Mouse (Mus musculus): Measurements from ENCODE around the gene Iffo2. TPM values are rescaled to one million over a fixed set of nuclear protein-coding genes. Genes with fewer than 3 reads are reported as not detected.

The Iffo2 gene
- polyA plus RNA-seq, 1 experiment from 2014 or later: 3.5 TPM

DNA sequence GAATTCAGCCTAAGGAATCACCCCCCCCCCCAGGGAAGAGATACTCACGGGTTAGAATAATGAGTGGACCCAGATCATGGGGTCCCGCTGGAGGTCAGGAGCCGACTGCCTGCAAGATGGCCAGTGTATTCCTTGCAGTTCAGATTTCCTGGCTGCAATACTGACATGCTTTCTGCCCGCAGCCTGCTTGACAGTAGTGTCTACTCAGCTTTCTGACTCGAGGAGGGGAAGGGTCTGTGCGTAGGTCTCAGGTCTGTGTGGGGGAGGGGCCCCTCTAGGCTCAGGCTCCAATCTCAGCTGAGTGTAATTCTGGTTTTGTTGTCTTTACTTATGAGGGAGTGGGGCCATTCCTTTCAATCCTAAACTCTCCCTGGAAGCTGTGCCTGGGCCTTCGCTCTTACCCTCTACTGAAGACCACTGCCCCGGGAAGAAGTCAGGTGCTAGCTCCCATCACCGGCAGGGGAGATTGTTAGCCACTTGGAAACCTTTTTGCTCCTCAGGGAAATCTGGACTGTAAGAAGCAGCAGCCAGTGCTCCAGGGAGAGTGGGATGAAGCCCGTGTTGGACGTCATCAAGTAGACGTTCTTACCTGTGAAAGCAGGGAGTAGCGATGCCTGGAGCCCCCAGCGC, 46.0 kb downstream of the Iffo2 start:
- ATAC-seq: no peak
- Histone ChIP-seq H3K27ac (ENCODE audit: low read depth, low read length) (no peak overlapping the region), H3K4me1 (ENCODE audit: control insufficient read depth, insufficient read depth, low read depth, low read length) (peaks cover 43% of the 10 kb centered on the region), H3K9me3 (ENCODE audit: control insufficient read depth, low read length) (no peaks in the 10 kb centered on the region), H3K36me3 (ENCODE audit: control insufficient read depth, insufficient read depth, low read length) (no peaks in the 10 kb centered on the region; the same call in 1 of the 2 replicates), H3K4me2 (ENCODE audit: low read length) (peak overlapping the region; percentile 83), H3K9ac (ENCODE audit: low read depth, low read length) (peak overlapping the region; percentile 79), H3K27me3 (replicated peaks; ENCODE audit: control insufficient read depth, insufficient read depth, low read length) (no peaks in the 10 kb centered on the region), H3K4me3 (ENCODE audit: low read length) (peak overlapping the region; percentile 92)
- WGBS: 45% methylated on average over 14 of the region's 14 CpGs

GRCm38 (mm10) chr4:139577006-139577405, 46.7 kb downstream of the Iffo2 start:
- peaks cover 47% of the 10 kb centered on the region for H3K4me1 ChIP-seq (ENCODE audit: control insufficient read depth, insufficient read depth, low read depth, low read length)

DNA sequence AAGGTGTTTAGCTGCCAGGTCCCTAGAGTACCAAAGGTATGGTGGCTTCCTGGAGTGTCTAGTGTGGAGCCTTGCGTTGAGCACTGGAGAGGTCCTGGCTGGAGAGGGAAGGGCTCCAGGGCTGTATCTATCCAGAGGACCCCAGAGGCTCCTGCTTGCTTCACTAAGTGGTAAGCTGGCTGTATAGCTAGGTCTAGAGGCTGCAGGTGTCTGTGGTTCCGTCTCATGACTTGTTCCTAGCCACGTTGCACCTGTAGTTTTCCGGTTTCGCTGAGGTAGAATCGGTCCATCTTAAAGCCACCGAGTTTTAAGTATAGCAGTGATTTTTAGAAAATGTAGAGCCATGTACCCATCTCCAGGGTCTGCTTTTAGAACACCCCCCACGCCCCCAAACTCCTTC, 48.0 kb downstream of the Iffo2 start:
- 91% methylated on average over 8 of the region's 8 CpGs for WGBS
- H3K9me3 ChIP-seq (ENCODE audit: control insufficient read depth, low read length): no peaks in the 10 kb centered on the region
- peak overlapping the region; percentile 5; the same call in 1 of the 2 replicates for H3K4me2 ChIP-seq (ENCODE audit: low read length)
- H3K27me3 ChIP-seq (replicated peaks; ENCODE audit: control insufficient read depth, insufficient read depth, low read length): no peaks in the 10 kb centered on the region
- no peak overlapping the region for H3K9ac ChIP-seq (ENCODE audit: low read depth, low read length)
- H3K36me3 ChIP-seq (ENCODE audit: control insufficient read depth, insufficient read depth, low read length): no peaks in the 10 kb centered on the region; the same call in 1 of the 2 replicates
- no peak for ATAC-seq
- H3K4me1 ChIP-seq (ENCODE audit: control insufficient read depth, insufficient read depth, low read depth, low read length): peaks cover 51% of the 10 kb centered on the region
- H3K4me3 ChIP-seq (ENCODE audit: low read length): no peak overlapping the region
- H3K27ac ChIP-seq (ENCODE audit: low read depth, low read length): no peak overlapping the region

More at GRCm38 (mm10) chr4:139577006-139577405, 46.7 kb downstream of the Iffo2 start:
- Histone ChIP-seq H3K9me3 (ENCODE audit: control insufficient read depth, low read length) (no peaks in the 10 kb centered on the region), H3K27me3 (replicated peaks; ENCODE audit: control insufficient read depth, insufficient read depth, low read length) (no peaks in the 10 kb centered on the region), H3K4me2 (ENCODE audit: low read length) (peak overlapping the region; percentile 83), H3K4me3 (ENCODE audit: low read length) (peak overlapping the region; percentile 92), H3K27ac (ENCODE audit: low read depth, low read length) (no peak overlapping the region), H3K36me3 (ENCODE audit: control insufficient read depth, insufficient read depth, low read length) (no peaks in the 10 kb centered on the region; the same call in 1 of the 2 replicates), H3K9ac (ENCODE audit: low read depth, low read length) (no peak overlapping the region)
- no peak for ATAC-seq
- 82% methylated on average over 7 of the region's 7 CpGs for WGBS

GRCm38 (mm10) chr4:139579003-139579402, 48.7 kb downstream of the Iffo2 start:
- H3K4me3 ChIP-seq (ENCODE audit: low read length): no peak overlapping the region
- no peak overlapping the region for H3K4me2 ChIP-seq (ENCODE audit: low read length)
- peaks cover 46% of the 10 kb centered on the region for H3K4me1 ChIP-seq (ENCODE audit: control insufficient read depth, insufficient read depth, low read depth, low read length)
- H3K27me3 ChIP-seq (replicated peaks; ENCODE audit: control insufficient read depth, insufficient read depth, low read length): no peaks in the 10 kb centered on the region
- WGBS: 62% methylated on average over 10 of the region's 10 CpGs
- H3K27ac ChIP-seq (ENCODE audit: low read depth, low read length): no peak overlapping the region
- H3K36me3 ChIP-seq (ENCODE audit: control insufficient read depth, insufficient read depth, low read length): no peaks in the 10 kb centered on the region; the same call in 1 of the 2 replicates
- H3K9ac ChIP-seq (ENCODE audit: low read depth, low read length): no peak overlapping the region
- no peaks in the 10 kb centered on the region for H3K9me3 ChIP-seq (ENCODE audit: control insufficient read depth, low read length)
- ATAC-seq: no peak

GRCm38 (mm10) chr4:139579466-139579865, 49.1 kb downstream of the Iffo2 start:
- ATAC-seq: no peak
- no peak overlapping the region for H3K4me2 ChIP-seq (ENCODE audit: low read length)

GRCm38 (mm10) chr4:139580663-139581336, 50.5 kb downstream of the Iffo2 start:
- Histone ChIP-seq H3K9ac (ENCODE audit: low read depth, low read length) (peak overlapping the region; percentile 57), H3K36me3 (ENCODE audit: control insufficient read depth, insufficient read depth, low read length) (no peaks in the 10 kb centered on the region; the same call in 1 of the 2 replicates), H3K4me3 (ENCODE audit: low read length) (peak overlapping the region; percentile 22), H3K4me1 (ENCODE audit: control insufficient read depth, insufficient read depth, low read depth, low read length) (peaks cover 46% of the 10 kb centered on the region), H3K9me3 (ENCODE audit: control insufficient read depth, low read length) (no peaks in the 10 kb centered on the region), H3K4me2 (ENCODE audit: low read length) (peak overlapping the region; percentile 54), H3K27me3 (replicated peaks; ENCODE audit: control insufficient read depth, insufficient read depth, low read length) (no peaks in the 10 kb centered on the region), H3K27ac (ENCODE audit: low read depth, low read length) (peak overlapping the region; percentile 72)
- WGBS: 6% methylated on average over 14 of the region's 15 CpGs
- peak; percentile 32; the same call in 1 of the 2 replicates for ATAC-seq

More at GRCm38 (mm10) chr4:139579466-139579865, 49.1 kb downstream of the Iffo2 start:
- peaks cover 46% of the 10 kb centered on the region for H3K4me1 ChIP-seq (ENCODE audit: control insufficient read depth, insufficient read depth, low read depth, low read length)
- H3K27me3 ChIP-seq (replicated peaks; ENCODE audit: control insufficient read depth, insufficient read depth, low read length): no peaks in the 10 kb centered on the region
- no peak overlapping the region for H3K4me3 ChIP-seq (ENCODE audit: low read length)
- WGBS: 68% methylated on average over 6 of the region's 6 CpGs
- no peaks in the 10 kb centered on the region; the same call in 1 of the 2 replicates for H3K36me3 ChIP-seq (ENCODE audit: control insufficient read depth, insufficient read depth, low read length)
- no peaks in the 10 kb centered on the region for H3K9me3 ChIP-seq (ENCODE audit: control insufficient read depth, low read length)
- H3K27ac ChIP-seq (ENCODE audit: low read depth, low read length): no peak overlapping the region
- no peak overlapping the region for H3K9ac ChIP-seq (ENCODE audit: low read depth, low read length)

GRCm38 (mm10) chr4:139581427-139582051, 51.2 kb downstream of the Iffo2 start:
- Histone ChIP-seq H3K36me3 (ENCODE audit: control insufficient read depth, insufficient read depth, low read length) (no peaks in the 10 kb centered on the region; the same call in 1 of the 2 replicates), H3K4me1 (ENCODE audit: control insufficient read depth, insufficient read depth, low read depth, low read length) (peaks cover 39% of the 10 kb centered on the region), H3K9me3 (ENCODE audit: control insufficient read depth, low read length) (no peaks in the 10 kb centered on the region), H3K27me3 (replicated peaks; ENCODE audit: control insufficient read depth, insufficient read depth, low read length) (no peaks in the 10 kb centered on the region), H3K4me2 (ENCODE audit: low read length) (peak overlapping the region; percentile 54), H3K27ac (ENCODE audit: low read depth, low read length) (peak overlapping the region; percentile 72), H3K4me3 (ENCODE audit: low read length) (peak overlapping the region; percentile 22), H3K9ac (ENCODE audit: low read depth, low read length) (peak overlapping the region; percentile 57)
- no peak; the same call in 1 of the 2 replicates for ATAC-seq
- WGBS: 22% methylated on average over 6 of the region's 6 CpGs

- Histone ChIP-seq H3K4me1 (ENCODE audit: control insufficient read depth, insufficient read depth, low read depth, low read length) (peaks cover 31% of the 10 kb centered on the region), H3K36me3 (ENCODE audit: control insufficient read depth, insufficient read depth, low read length) (no peaks in the 10 kb centered on the region; the same call in 1 of the 2 replicates), H3K27ac (ENCODE audit: low read depth, low read length) (no peak overlapping the region), H3K9me3 (ENCODE audit: control insufficient read depth, low read length) (no peaks in the 10 kb centered on the region), H3K27me3 (replicated peaks; ENCODE audit: control insufficient read depth, insufficient read depth, low read length) (no peaks in the 10 kb centered on the region), H3K4me2 (ENCODE audit: low read length) (no peak overlapping the region), H3K4me3 (ENCODE audit: low read length) (no peak overlapping the region), H3K9ac (ENCODE audit: low read depth, low read length) (no peak overlapping the region)
- no peak for ATAC-seq
- 81% methylated on average over 6 of the region's 6 CpGs for WGBS
Measured at GRCm38 (mm10) chr4:139582346-139582745, 52.0 kb downstream of the Iffo2 start.

DNA sequence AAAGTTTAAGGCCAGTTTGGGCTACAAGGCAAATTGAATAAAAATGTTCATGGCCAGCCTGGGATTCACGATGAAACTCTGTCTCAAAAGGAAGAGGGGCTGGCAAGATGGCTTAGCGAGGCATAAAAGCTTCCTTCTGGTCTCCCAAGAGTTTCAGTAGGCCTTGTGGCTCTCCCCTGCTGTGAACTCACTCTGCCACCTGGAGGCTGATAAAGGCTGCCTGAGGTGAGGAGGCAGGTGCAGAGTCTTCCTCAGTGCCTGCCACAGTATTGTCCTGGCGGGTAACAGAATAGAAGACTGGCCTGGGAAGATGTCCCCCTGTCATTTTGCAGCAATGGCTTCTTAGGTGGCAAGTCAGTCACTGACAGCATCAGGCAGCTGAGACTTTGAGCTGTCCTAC, 52.6 kb downstream of the Iffo2 start:
- H3K4me1 ChIP-seq (ENCODE audit: control insufficient read depth, insufficient read depth, low read depth, low read length): peaks cover 28% of the 10 kb centered on the region

More for the DNA sequence above, 52.6 kb downstream of the Iffo2 start:
- Histone ChIP-seq H3K36me3 (ENCODE audit: control insufficient read depth, insufficient read depth, low read length) (no peaks in the 10 kb centered on the region), H3K4me3 (ENCODE audit: low read length) (no peak overlapping the region), H3K27me3 (replicated peaks; ENCODE audit: control insufficient read depth, insufficient read depth, low read length) (no peaks in the 10 kb centered on the region), H3K4me2 (ENCODE audit: low read length) (no peak overlapping the region), H3K9me3 (ENCODE audit: control insufficient read depth, low read length) (no peaks in the 10 kb centered on the region), H3K9ac (ENCODE audit: low read depth, low read length) (peak overlapping the region; percentile 15; the same call in 1 of the 2 replicates), H3K27ac (ENCODE audit: low read depth, low read length) (no peak overlapping the region)
- 41% methylated on average over 3 of the region's 3 CpGs for WGBS
- ATAC-seq: no peak
